Mouse (Mus musculus) forebrain, embryonic 13.5 days (tissue): ENCODE results near the gene Epha5. TPM values are rescaled to one million over a fixed set of nuclear protein-coding genes. Genes with fewer than 3 reads are reported as not detected.

Source experiments
- ATAC-seq: fragments of 200-750 bp; cut with Nextera tagmentation; 2 replicates; pipeline ENCODE4 v1.8.0; 2017
- H3K27ac ChIP-seq: fragments of 300-500 bp; sonication (generic); 2 replicates; pipeline ENCODE4 v1.5.1; 2015; ENCODE audit warnings: inconsistent platforms, mild to moderate bottlenecking, moderate library complexity
- H3K27me3 ChIP-seq: fragments of 300-500 bp; sonication (generic); 2 replicates; pipeline ENCODE4 v1.6.1; 2015; ENCODE audit warnings: mild to moderate bottlenecking, inconsistent platforms
- H3K36me3 ChIP-seq: fragments of 300-500 bp; sonication (generic); 2 replicates; pipeline ENCODE4 v1.6.1; 2015; ENCODE audit warnings: mild to moderate bottlenecking, inconsistent platforms; ENCODE audit not compliant: poor library complexity, severe bottlenecking
- H3K4me1 ChIP-seq: fragments of 300-500 bp; sonication (generic); 2 replicates; pipeline ENCODE4 v1.6.1; 2015; ENCODE audit warnings: inconsistent platforms
- H3K4me2 ChIP-seq: fragments of 300-500 bp; sonication (generic); 2 replicates; pipeline ENCODE4 v1.6.1; 2015; ENCODE audit warnings: inconsistent platforms, mild to moderate bottlenecking, moderate library complexity
- H3K4me3 ChIP-seq: fragments of 300-500 bp; sonication (generic); 2 replicates; pipeline ENCODE4 v1.5.1; 2015; ENCODE audit warnings: mild to moderate bottlenecking, inconsistent platforms
- H3K9ac ChIP-seq: fragments of 300-500 bp; sonication (generic); 2 replicates; pipeline ENCODE4 v1.6.1; 2015; ENCODE audit warnings: mild to moderate bottlenecking, inconsistent platforms
- H3K9me3 ChIP-seq: fragments of 300-500 bp; sonication (generic); replicated peaks from 2 replicates; pipeline ENCODE4 v1.6.1; 2016; ENCODE audit warnings: inconsistent platforms
- WGBS: fragments of 180-500 bp; shearing (Covaris S2); methylation state at CpG from one replicate; pipeline ENCODE4 v1.1.7; 2015; 5-methylcytosine and 5-hydroxymethylcytosine counted together
- polyA plus RNA-seq: library from polyadenylated mRNA; unstranded; fragments of >200 nt; fragmentation: Nextera tagmentation; extraction: Ambion mirVana; gene quantifications from 2 replicates; pipeline ENCODE4 v1.2.1, GENCODE M21; 2015

Gene Epha5
- polyA plus RNA-seq, 1 experiment from 2014 or later: 136 TPM

DNA sequence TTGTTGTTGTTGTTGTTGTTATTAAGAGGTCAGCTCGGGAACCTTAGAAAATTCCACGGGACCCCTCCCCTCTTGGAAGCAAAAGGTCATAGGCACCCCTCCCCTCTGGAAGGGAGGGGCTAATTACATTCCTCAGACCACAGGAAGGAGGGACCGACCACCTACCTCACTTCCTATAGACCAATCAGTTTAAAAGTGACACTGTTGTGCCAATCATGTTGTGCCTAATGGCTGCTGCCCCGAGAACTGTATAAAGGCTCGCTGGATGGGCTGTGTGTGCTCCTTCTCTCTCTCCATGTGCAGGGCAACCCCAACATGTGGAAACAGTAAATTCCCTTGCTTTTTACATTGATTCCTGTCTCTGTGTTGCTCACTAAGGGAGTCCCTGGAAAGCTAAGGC is 64.1 kb downstream of the Epha5 start:
- Histone ChIP-seq H3K27ac (no peak overlapping the region), H3K4me2 (no peak overlapping the region), H3K36me3 (no peaks in the 10 kb centered on the region), H3K4me3 (no peak overlapping the region), H3K27me3 (no peaks in the 10 kb centered on the region), H3K4me1 (peaks cover 9% of the 10 kb centered on the region; the same call in 1 of the 2 replicates), H3K9ac (no peak overlapping the region), H3K9me3 (no peaks in the 10 kb centered on the region)
- 0 out of 2 replicates have a peak, but pooled peaks have one; percentile 51 for ATAC-seq
- WGBS: 69% methylated on average over 5 of the region's 5 CpGs

DNA sequence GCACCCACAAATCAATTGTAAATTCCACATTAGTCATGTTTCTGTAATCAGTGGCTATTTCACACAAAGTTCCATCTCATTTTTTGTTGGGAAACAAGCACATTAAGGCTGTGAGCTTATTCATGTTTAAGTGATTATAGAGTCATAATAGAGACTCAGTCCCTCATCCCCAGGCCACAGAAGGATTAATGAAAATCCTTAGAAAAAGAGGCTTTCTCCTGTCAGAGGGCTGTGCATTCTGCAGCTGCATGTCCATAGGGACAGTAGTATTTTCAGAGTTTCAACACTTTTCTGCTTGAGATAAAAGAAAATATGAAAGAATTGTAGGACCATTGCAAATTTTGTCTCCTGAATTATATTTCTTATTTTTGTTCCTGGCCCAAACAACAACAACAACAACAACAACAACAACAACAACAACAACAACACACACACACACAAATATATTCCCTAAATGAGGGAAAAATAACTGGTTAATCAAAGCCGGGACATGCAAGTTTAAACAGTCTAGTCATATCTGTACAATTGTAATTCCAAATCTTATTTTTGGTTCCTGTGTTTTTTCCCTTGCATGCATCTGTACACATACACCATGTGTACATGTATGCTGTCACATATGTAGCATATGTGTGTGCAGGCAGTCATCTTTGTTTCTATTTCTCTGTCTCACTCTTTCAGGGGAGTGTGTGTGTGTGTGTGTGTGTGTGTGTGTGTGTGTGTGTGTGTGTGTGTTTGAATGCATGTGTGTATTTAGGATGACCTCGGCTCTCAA is 70.3 kb downstream of the Epha5 start:
- H3K9me3 ChIP-seq: no peaks in the 10 kb centered on the region
- H3K4me1 ChIP-seq: peaks cover 4% of the 10 kb centered on the region; the same call in 1 of the 2 replicates
- ATAC-seq: peak; percentile 59; the same call in 1 of the 2 replicates
- WGBS: 63% methylated on average over 2 of the region's 2 CpGs
- H3K9ac ChIP-seq: no peak overlapping the region
- H3K27ac ChIP-seq: no peak overlapping the region; the same call in 1 of the 2 replicates
- H3K36me3 ChIP-seq: no peaks in the 10 kb centered on the region
- no peak overlapping the region for H3K4me3 ChIP-seq
- H3K27me3 ChIP-seq: no peaks in the 10 kb centered on the region
- no peak overlapping the region for H3K4me2 ChIP-seq

DNA sequence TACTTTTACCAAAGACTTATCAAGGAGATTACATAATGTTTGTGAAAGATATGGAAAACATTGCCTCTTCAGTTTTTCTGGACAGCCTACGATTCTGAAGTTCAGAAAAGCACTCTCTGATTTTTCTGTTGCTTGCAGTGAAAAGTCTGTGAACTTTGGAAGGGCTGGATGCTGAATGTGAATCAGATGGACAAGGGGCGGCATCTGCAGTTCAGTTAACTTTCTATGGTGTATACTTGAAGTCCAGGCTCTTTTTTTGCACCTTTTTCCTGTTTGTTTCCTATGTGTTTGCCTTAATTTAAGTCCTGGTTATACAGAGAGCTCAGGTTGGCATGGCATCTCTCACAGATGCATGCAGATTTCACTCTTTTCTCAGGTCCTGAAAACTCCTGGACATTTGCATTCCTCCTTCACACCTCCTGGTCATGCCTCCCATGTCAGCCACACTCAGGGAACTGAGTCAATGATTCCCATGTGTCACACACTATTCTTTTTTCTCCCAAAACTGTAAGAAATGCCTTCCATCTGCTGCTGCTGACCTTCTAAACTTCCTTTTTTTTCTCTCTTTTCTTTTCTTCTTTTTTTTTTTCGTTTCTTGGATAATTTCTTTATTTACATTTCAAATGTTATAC is 81.2 kb downstream of the Epha5 start:
- Histone ChIP-seq H3K4me3 (no peak overlapping the region), H3K9ac (no peak overlapping the region), H3K27me3 (no peaks in the 10 kb centered on the region), H3K27ac (no peak overlapping the region), H3K36me3 (peaks cover 7% of the 10 kb centered on the region), H3K4me1 (0 out of 2 replicates have a peak, but pooled peaks cover 8% of the 10 kb centered on the region), H3K4me2 (no peak overlapping the region), H3K9me3 (no peaks in the 10 kb centered on the region)
- WGBS: 81% methylated on average over 3 of the region's 3 CpGs
- ATAC-seq: 0 out of 2 replicates have a peak, but pooled peaks have one; percentile 39

DNA sequence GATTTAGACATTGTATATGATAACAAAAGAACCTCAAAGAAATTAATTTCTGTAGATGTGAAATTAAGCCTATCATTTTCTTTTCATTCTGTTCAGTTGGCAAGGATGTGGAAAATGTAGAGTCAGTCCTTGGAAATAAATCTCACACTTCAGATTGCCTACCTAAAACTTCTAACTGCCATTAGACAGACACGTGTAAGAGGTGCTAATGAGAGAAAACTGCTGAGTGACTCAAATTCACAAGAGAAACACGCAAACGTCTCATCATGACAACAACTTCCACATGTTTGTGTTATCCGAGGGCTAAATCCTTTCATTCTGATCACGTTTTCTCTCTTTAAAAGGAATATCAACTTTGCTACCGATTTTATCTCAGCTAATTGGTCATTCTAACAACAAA is 82.7 kb downstream of the Epha5 start:
- no peak for ATAC-seq
- no peaks in the 10 kb centered on the region for H3K27me3 ChIP-seq
- 50% methylated on average over 6 of the region's 6 CpGs for WGBS
- H3K4me1 ChIP-seq: 0 out of 2 replicates have a peak, but pooled peaks cover 8% of the 10 kb centered on the region
- H3K27ac ChIP-seq: no peak overlapping the region
- no peak overlapping the region for H3K4me3 ChIP-seq
- no peak overlapping the region for H3K9ac ChIP-seq
- peaks cover 8% of the 10 kb centered on the region for H3K36me3 ChIP-seq
- no peaks in the 10 kb centered on the region for H3K9me3 ChIP-seq
- H3K4me2 ChIP-seq: no peak overlapping the region

DNA sequence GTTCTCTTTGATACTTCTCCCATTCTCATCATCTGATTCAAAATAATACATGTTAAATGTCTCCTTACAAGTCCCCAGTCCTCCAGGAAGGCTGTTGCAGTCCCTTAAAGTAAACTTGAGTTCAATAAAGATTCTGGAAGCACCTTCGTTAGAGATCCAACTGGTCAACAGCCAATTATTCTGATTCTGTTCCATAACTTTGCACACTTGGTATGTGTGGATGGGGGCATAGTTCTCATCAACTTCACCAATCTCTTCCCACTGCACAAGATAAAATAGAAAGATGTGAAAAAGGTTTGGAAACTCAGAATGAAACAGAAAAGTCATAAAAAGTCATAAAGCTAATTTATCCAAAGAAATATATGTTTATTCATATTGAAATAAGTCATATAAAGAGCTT is 85.6 kb downstream of the Epha5 start:
- no peaks in the 10 kb centered on the region for H3K27me3 ChIP-seq
- no peak overlapping the region for H3K9ac ChIP-seq
- no peak overlapping the region for H3K4me2 ChIP-seq
- 70% methylated on average over 1 of the region's 1 CpGs for WGBS
- H3K36me3 ChIP-seq: peaks cover 8% of the 10 kb centered on the region
- ATAC-seq: no peak
- H3K27ac ChIP-seq: no peak overlapping the region
- no peaks in the 10 kb centered on the region for H3K9me3 ChIP-seq
- H3K4me3 ChIP-seq: no peak overlapping the region
- 0 out of 2 replicates have a peak, but pooled peaks cover 8% of the 10 kb centered on the region for H3K4me1 ChIP-seq

DNA sequence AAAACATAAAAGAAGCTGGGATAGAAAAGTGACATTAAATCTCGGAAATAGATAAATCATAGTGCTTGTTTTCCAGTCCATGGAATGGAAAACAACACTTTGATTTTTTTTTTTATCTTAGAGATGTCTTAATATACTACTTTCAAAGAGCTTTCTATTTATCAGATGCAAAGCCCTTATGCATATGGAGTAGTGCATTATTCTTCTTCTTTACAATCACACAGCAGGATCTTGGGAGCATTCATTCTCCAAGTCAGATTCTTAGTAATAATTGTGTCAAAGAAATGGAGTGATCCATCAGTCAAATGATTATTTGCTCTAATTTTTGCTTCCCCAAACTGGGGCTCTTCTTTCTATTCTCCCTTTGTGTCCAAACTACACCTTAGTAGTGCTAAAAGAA is 96.6 kb downstream of the Epha5 start:
- Histone ChIP-seq H3K4me1 (peaks cover 32% of the 10 kb centered on the region), H3K27ac (no peak overlapping the region), H3K36me3 (no peaks in the 10 kb centered on the region), H3K4me3 (no peak overlapping the region), H3K9ac (no peak overlapping the region), H3K27me3 (no peaks in the 10 kb centered on the region), H3K4me2 (no peak overlapping the region), H3K9me3 (no peaks in the 10 kb centered on the region)
- ATAC-seq: no peak
- WGBS: 40% methylated on average over 1 of the region's 1 CpGs

DNA sequence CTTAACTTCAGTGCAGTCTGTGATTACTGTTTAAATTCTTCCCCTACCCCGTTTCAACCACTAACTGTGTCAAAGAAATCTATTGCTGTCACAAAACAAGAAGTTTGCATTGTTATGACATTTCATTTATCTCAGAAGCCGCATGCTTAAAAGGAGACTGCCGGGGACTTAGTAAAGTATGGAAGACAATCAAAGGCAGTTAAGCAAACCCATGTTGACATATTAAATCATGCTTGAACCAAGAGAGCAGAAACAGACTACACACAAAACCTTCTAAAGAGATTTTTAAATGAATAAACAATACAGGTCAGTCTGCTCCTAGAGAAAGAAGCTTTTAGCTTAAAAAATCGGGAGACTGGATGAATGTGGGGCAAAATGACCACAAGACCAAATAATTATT is 97.0 kb downstream of the Epha5 start:
- 17% methylated on average over 4 of the region's 4 CpGs for WGBS
- no peak for ATAC-seq
- H3K4me3 ChIP-seq: no peak overlapping the region
- H3K9ac ChIP-seq: no peak overlapping the region
- no peak overlapping the region for H3K4me2 ChIP-seq
- no peaks in the 10 kb centered on the region for H3K9me3 ChIP-seq
- no peak overlapping the region for H3K27ac ChIP-seq
- H3K27me3 ChIP-seq: no peaks in the 10 kb centered on the region
- H3K4me1 ChIP-seq: peaks cover 32% of the 10 kb centered on the region
- no peaks in the 10 kb centered on the region for H3K36me3 ChIP-seq

DNA sequence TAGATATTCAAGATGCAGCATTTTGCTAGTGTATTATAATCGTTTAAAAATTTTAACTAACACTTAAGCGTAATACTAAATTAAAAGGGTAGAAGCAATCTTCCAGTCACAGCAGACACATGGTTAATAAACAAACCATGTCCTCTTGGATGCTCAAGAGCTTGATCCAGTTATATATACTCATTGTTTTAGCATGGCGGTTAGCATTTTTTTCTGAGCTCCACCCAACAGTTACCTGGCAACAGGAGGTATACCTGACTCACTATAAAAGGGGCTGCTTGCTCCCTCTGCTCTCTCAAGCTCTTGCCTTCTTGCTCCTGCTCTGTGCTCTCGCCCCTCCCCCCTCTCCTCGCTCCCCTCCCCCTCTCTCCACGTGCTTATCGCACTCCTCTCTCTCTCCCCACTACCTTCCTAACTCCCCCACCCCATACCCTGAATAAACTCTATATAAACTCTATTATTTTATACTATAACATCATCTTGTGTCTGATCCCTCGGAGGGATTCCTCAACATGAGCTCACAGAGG is 98.3 kb downstream of the Epha5 start:
- 44% methylated on average over 7 of the region's 8 CpGs for WGBS
- Histone ChIP-seq H3K36me3 (no peaks in the 10 kb centered on the region), H3K4me2 (no peak overlapping the region), H3K27ac (no peak overlapping the region), H3K27me3 (no peaks in the 10 kb centered on the region), H3K9ac (no peak overlapping the region), H3K4me3 (no peak overlapping the region), H3K9me3 (no peaks in the 10 kb centered on the region), H3K4me1 (peaks cover 32% of the 10 kb centered on the region)
- peak; percentile 55 for ATAC-seq

DNA sequence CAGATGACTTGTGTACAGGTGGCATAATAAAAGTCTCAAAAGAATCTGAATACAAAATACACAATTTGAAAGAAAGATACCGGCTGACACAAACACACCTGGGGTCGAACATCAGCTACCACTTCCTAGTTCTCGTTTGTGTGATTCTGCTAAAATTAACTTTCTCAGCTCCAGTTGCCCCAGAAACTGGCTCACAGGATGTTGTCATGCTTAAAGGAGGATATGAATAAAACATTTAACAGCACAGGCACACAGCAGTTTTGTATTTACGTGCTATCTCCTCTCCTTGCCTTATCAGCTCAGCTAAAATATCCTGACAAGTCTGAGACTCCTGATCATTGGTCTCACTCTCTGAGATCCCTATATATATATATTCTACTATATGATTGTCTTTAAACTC is 99.3 kb downstream of the Epha5 start:
- H3K27ac ChIP-seq: no peak overlapping the region
- no peaks in the 10 kb centered on the region for H3K9me3 ChIP-seq
- no peaks in the 10 kb centered on the region for H3K27me3 ChIP-seq
- no peak overlapping the region for H3K4me2 ChIP-seq
- no peak for ATAC-seq
- no peak overlapping the region for H3K4me3 ChIP-seq
- H3K9ac ChIP-seq: no peak overlapping the region
- peaks cover 32% of the 10 kb centered on the region for H3K4me1 ChIP-seq
- WGBS: 79% methylated on average over 4 of the region's 4 CpGs
- H3K36me3 ChIP-seq: no peaks in the 10 kb centered on the region

DNA sequence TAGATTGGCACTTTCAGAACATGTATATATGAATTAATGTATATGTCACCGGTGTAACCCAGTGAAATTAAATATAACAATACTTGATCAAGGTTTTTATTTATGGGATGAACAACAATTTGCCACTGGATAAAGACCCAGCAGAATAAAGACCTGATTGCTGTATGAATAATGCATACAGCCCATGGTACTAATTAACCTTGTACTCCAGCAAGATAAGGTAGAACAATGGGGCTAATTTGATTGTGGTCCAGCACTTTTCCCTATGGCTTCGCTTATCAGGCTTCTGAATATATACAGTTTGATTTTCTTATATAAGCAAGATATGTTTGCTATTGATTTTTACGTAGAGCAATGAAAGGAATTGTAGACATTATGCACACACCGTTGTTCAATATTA is 103.6 kb downstream of the Epha5 start:
- peak; percentile 24; the same call in 1 of the 2 replicates for ATAC-seq
- no peaks in the 10 kb centered on the region for H3K27me3 ChIP-seq
- H3K4me2 ChIP-seq: no peak overlapping the region
- peaks cover 9% of the 10 kb centered on the region for H3K4me1 ChIP-seq
- H3K27ac ChIP-seq: no peak overlapping the region
- H3K9ac ChIP-seq: no peak overlapping the region
- 0 out of 2 replicates have a peak, but pooled peaks cover 4% of the 10 kb centered on the region for H3K36me3 ChIP-seq
- no peak overlapping the region for H3K4me3 ChIP-seq
- WGBS: 74% methylated on average over 4 of the region's 4 CpGs
- H3K9me3 ChIP-seq: no peaks in the 10 kb centered on the region

DNA sequence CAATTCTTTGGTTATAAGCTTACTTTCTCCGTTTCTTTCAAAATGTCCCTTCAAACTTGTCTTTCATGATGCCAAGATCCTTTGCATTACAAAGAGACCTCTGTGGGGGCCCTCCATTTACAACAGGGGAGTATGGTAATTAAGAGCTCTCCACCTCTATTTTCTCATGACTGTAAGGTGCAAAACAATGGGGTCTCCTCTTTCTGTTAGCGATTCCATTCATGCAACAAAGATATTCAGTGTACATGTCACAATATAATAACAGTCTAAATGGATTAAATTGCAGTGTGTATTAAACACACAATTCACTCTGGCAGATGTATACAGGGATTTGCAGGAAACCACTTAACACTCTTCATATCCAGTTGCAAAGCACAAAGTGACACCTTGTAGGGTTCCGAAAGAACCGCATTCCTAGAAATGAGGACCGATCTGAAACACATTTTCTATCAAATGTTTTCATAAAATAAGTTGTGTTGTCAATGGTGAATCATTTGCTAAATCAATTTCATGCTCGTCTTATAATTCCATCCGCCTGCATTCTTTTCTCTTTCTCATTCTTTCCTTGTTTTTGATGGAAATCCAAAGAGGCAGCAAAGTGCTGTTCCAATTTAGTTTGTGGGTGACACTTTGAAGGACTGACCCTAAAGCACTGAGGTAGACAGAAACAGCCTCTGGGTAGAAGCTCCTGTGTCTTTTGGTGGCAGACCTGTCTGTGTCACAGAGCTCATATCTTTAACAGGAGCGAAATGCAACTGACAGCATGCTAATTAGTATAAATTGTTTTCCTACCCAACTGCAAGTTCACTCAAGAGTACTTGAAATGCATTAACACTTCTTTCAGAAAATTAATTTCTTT is 118.1 kb downstream of the Epha5 start:
- Histone ChIP-seq H3K9me3 (no peaks in the 10 kb centered on the region), H3K27me3 (0 out of 2 replicates have a peak, but pooled peaks cover 11% of the 10 kb centered on the region), H3K4me1 (peaks cover 16% of the 10 kb centered on the region), H3K4me2 (peak overlapping the region; percentile 35), H3K9ac (no peak overlapping the region), H3K36me3 (no peaks in the 10 kb centered on the region), H3K27ac (no peak overlapping the region), H3K4me3 (no peak overlapping the region)
- 7% methylated on average over 8 of the region's 8 CpGs for WGBS
- peak; percentile 82; the same call in 1 of the 2 replicates for ATAC-seq
